Mouse (Mus musculus) megakaryocyte, embryonic 14.5 days (primary cell): ENCODE measurements at regions not wholly inside any gene's neighbourhood (a gene's known extent, or its start where the extent isn't known, plus 50 kb on each side); places are given as distances from the start of the nearest gene placed in this dataset.

Experiments used
- FLI1 ChIP-seq: IDR thresholded peaks from 2 replicates; pipeline ENCODE4 v1.6.1; 2012; ENCODE audit warnings: low read length, inconsistent platforms, mixed read lengths
- GATA1 ChIP-seq: IDR thresholded peaks from 3 replicates; pipeline ENCODE4 v1.6.1; 2012; ENCODE audit warnings: mixed read lengths, low read length, inconsistent platforms, borderline replicate concordance

DNA sequence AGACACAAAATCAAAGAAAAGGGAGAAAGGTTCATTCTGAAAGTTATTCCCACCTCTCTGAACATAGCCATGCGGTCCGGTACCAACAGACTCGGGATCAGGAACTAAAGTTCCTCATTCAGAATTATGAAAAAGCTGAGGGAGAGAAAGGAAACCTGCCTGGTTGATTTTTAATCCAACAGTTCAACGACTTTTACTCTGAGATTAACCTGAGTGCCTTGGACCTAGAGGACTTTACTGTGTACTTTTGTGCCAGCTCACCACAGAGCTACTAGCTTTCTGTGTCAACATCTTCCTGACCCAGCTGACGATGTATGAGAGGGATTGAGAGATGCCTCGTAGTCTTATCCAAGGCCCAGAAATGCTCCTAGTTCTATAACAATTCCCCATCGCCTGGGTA lies 92.5 kb upstream of the 2210010C04Rik start:
- no peak for TF ChIP-seq GATA1
- TF ChIP-seq FLI1 = no peak
